Mouse (Mus musculus) olfactory bulb, adult 2 months (tissue): ENCODE data around the gene Hyal1.

Experiments
- CTCF ChIP-seq: fragments of 200-500 bp; IDR thresholded peaks from 2 replicates; pipeline ENCODE4 v1.5.1; 2012; ENCODE audit warnings: low read depth, mild to moderate bottlenecking, low read length, moderate library complexity; ENCODE audit not compliant: insufficient read depth
- POLR2A ChIP-seq: fragments of 200-500 bp; IDR thresholded peaks from 2 replicates; pipeline ENCODE4 v1.6.1; 2012; ENCODE audit warnings: mild to moderate bottlenecking, low read depth, low read length, moderate library complexity; ENCODE audit not compliant: insufficient read depth

DNA sequence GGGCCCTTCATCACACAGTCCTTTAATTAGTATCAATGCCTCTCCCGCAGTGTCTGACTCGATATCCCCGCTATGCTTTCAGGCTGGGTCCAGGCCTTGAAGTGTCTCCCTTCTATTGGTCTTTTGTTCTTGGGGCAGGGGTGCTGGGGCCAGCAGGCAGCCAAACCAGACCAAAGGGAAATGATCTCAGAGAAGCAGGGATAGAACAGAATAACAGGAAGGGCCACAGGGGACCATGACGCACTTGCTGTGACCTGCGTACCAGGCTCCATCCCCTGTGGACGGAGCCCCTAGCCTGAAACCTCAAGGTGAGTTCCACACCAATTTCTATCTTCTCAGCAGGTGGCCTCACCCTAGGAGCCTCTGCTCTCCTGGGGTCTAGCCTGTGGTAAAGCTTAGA, 41.4 kb downstream of the Hyal1 start:
- no peak for TF ChIP-seq CTCF
- no peak for TF ChIP-seq POLR2A
